Mouse (Mus musculus) large intestine, adult 2 months (tissue): Measurements from ENCODE around the gene Osbpl11. TPM values are rescaled to one million over a fixed set of nuclear protein-coding genes. Genes with fewer than 3 reads are reported as not detected.
"Not testable (repeated sequence)": the region's sequence is repeated elsewhere in the genome, so short reads cannot be mapped to it uniquely, and the experiment has no call there.

Source experiments
- DNase-seq: peaks from one replicate; pipeline ENCODE4 v3.0.0-alpha.2; 2012; ENCODE audit warnings: low read depth, low spot score
- WGBS: fragments of 180-500 bp; shearing (Covaris S2); methylation state at CpG from one replicate; pipeline ENCODE4 v1.1.7; 2018; 5-methylcytosine and 5-hydroxymethylcytosine counted together
- polyA plus RNA-seq: library from polyadenylated mRNA; depleted of rRNA; stranded (reverse); fragments of >200 nt; gene quantifications from 2 replicates; pipeline ENCODE4 v1.2.3, GENCODE M21; 2012; rRNA removed

Gene Osbpl11
- 8.2 and 11.2 TPM in 2 replicates for polyA plus RNA-seq

DNA sequence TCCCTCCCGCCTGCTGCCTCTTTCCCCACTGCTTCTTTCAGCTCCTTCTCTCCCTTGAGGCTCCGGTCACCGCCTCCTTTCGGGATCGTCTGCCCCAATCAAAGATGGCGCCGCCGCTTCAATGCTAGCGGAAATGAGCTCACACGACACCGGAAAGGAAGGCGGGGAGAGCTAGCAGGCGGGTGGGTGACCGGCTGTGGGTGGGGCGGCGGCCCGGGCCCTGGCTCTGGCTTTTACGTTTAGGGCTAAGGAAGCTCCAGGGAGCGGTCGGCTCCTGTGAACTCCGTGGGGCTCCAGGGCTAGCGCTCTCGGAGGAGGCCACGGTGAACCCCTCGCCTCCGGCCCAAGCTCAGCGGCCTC, at the start of gene Osbpl11:
Osbpl11 (plus strand) TSS at position 171 of the 360 bp plus-strand sequence.
- DNase-seq: peak; percentile 92
- WGBS: under 1% methylated on average over 27 of the region's 27 CpGs

DNA sequence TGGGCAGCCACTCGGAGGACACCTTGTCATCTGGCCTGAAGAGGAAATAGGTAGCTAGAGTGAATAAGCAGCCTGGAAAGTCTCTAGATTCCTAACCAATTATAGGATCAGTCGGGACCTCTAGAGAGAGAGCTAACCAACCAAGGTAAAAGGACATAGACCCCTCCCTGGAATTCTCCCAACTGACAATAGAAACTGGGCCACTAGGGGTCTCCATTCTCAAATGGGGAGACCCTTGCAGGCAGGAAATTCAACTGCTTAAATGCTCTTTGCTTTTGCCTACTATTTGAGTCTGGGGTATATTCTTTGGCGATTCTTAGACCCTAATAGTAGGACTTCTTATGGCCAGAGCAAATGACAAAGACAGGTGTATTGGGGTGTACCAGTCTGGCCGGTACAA, 49.7 kb upstream of the Osbpl11 start:
- DNase-seq: no peak
- 68% methylated on average over 4 of the region's 4 CpGs for WGBS

DNA sequence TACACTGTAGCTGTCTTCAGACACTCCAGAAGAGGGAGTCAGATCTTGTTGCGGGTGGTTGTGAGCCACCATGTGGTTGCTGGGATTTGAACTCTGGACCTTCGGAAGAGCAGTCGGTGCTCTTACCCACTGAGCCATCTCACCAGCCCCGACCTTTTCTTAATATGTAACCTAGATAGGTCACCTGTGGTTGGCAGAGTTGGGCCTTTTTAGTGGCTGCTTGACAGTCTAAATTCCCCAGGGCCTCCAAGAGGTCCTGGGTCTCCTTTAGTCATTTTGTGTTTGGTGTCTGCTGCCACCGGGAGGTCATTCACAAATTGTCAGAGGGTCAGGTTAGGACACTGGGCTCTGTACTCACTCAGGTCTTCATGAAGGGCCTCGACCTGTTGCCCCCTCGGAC, 45.8 kb upstream of the Osbpl11 start:
- WGBS: 74% methylated on average over 7 of the region's 7 CpGs
- not testable (repeated sequence) for DNase-seq

DNA sequence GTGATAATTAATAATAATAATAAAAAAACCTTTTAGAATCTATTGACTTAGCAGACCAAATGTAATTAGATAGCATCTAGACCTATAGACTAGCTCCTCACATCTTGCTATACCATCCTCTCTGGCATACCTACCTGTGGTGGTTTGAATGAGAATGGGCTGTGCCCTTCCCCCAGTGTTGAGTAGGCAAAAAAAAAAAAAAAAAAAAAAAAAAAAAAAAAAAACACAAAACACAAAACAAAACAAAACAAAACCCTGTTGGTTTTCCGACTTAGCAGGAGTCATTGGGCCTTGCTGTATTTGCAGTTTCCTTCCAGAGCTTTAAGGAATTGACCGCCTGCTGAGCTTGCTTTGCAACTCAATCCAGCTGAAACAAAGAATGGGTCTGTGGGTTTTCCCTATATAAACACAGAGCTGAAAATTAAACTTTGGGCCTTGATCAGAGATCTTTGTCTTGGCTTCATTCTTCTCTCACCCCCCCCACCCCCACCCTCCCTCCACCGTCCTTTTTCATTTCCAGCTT, 43.1 kb upstream of the Osbpl11 start:
- DNase-seq: no peak
- 82% methylated on average over 3 of the region's 3 CpGs for WGBS

DNA sequence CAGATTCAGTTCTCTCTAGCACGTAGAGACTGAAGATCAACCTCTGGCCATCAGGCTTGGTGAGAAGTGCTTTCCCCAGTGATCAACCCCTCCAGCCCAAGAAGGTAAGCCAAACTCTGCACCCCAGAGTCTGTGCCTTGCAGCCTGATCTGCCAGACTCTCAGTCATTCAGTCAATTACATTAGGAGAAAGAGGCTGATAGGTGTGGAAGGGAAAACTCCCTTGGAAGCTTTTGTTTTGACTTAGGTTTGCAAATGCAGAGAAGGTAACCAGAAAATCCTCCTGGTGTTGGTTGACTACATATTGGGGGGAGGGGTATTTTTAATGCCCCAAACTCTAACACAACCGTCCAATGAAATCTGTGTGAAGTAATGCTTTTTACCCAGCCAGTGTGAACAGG, 41.4 kb upstream of the Osbpl11 start:
- DNase-seq: no peak
- 64% methylated on average over 2 of the region's 2 CpGs for whole genome bisulfite sequencing

DNA sequence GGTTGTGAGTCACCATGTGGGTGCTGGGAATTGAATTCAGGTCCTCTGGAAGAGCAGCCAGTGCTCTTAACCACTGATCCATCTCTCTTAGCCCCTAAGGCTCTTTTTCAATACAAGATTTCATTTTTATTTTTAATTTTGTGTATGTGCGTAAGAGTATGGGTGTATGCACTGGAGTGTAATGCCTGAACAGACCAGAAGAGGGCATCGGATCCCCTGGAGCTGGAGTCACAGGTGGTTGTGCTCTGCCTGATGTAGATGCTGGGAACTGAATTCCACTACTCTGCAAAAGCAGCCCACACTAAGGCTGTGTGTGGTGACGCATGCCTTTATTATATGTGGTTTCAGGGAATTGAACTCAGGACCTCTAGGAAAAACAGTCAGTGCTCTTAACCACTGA, 38.7 kb upstream of the Osbpl11 start:
- no peak for DNase-seq
- WGBS: 97% methylated on average over 3 of the region's 3 CpGs

DNA sequence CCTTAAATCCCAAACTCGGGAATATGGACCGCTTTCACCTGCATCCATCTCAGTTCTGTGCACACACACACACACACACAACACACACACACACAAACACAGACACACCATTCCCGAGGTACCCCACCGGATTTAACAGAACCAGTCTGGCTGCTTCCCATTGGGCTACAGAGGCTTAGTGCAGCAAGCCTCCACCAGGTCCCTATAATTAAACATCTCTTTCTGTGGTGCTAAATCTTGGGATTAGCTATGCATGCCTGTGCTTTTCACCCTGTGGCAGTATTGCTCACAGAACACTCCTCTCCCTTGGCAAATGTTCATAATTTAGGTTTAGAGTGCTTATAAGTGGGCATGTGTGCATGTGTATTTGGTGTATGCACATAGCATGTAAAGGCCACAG, 36.7 kb upstream of the Osbpl11 start:
- 69% methylated on average over 4 of the region's 4 CpGs for WGBS
- no peak for DNase-seq

DNA sequence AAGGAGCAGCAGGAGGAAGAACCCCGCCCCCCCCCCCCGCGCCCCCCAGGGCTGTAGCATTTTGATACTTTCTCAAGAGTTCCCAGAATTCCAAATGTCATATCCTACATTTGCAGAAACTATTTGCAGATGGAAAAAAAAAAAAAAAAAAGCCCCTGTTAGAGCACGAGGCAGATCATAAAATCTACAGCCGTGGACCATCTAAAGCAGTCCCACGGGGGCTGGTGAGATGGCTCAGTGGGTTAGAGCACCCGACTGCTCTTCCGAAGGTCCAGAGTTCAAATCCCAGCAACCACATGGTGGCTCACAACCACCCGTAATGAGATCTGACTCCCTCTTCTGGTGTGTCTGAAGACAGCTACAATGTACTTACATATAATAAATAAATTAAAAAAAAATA, 34.0 kb upstream of the Osbpl11 start:
- DNase-seq: not testable (repeated sequence)
- 54% methylated on average over 9 of the region's 9 CpGs for WGBS

DNA sequence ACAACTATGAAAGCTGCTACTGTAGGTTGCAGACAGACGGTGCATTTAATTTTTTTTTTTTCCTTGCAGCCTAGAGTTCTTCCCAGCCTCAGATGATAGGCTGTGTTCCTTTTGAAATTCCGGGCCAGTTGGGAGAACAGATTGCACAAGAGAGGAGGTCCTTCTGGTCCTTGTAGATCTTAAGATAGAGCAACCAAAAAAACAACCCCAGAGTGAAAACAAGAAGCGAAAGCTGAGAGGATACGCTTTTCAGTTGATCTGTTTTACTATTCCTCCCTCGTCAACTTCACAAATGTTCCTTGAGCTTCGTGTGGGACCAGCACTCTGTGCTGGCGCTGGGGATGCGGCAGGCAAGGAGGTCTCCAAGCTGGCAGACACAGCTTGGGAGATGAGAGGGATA, 33.3 kb upstream of the Osbpl11 start:
- 67% methylated on average over 8 of the region's 8 CpGs for WGBS

DNA sequence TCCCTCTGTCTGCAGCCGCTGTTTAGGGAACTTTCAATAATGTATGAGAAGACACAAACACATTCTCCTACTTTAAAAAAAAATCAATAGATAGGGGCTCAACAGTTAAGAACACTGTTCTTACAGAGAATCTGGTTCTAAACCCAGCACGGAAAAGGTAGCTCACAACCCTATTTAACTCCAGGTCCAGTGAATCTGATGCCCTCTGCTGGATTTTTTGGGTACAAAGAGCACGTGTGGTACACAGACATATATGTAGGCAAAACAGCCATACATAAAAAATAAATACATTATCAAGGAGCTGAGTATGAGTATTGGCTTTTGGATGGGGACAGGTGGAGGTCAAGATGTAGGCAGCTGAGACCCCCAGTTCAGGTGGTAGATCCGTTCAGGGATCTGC, 29.9 kb upstream of the Osbpl11 start:
- DNase-seq: no peak
- WGBS: 47% methylated on average over 4 of the region's 4 CpGs

More for the DNA sequence above, 33.3 kb upstream of the Osbpl11 start:
- DNase-seq: no peak

DNA sequence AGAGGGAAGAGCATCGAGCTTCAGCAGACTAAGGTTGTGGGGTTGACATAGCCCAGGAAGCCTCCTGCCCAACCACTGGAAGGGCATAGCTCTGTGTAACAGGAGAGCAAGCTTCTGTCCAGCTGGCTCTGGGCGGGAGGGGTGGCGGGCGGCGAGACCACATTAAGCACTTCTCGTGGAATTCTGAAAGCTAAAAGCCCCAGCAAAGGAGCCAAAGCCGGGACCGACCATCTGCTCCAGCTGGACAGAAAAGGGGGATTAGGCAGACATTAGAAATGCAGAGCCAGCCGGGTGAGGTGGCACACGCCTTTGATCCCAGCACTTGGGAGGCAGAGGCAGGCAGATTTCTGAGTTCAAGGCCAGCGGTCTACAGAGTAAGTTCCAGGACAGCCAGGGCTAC, 26.9 kb upstream of the Osbpl11 start:
- WGBS: 89% methylated on average over 11 of the region's 11 CpGs

DNA sequence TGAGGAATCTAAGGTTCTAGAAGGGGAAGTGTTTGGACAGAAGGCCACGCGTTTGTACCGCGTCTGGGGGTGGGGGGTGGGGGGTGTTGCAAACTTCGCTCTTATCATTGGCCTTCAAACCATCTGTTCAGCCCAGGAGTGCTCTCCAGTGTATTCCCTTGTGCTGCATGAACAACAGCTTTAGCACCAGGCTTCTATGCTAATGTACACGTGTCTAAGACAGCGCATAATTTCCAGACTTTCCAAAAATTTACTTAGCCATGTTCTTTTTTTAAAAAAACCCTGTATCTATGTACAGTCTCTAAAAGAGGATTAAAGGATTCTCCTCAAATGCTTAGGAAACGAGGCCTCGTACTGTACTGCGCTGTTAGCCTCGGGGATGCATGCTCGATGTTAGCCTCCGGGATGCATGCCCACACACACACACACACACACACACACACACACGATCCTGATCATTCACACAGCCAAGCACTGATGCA, 26.2 kb upstream of the Osbpl11 start:
- WGBS: 90% methylated on average over 14 of the region's 14 CpGs
- DNase-seq: no peak

More for the DNA sequence above, 26.9 kb upstream of the Osbpl11 start:
- no peak for DNase-seq

DNA sequence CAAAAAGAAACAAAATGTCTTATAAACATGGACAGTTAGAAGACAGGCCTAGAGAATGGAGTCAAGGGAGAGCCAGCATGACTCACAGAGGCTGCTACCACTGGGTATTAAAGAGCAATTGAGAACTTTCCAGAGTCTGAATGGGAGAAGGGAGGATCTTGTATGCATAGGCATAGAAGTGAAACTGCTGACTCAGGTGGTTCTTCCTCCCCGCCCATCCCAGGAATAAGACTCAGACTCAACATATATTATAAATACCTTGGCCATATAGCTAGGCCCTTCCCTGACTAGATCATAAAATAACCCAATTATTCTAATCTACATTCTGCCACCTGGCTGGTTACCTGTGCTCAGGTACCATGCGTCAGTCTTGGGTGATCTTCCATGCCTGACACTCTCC, 25.5 kb upstream of the Osbpl11 start:
- DNase-seq: no peak
- 86% methylated on average over 2 of the region's 2 CpGs for WGBS

DNA sequence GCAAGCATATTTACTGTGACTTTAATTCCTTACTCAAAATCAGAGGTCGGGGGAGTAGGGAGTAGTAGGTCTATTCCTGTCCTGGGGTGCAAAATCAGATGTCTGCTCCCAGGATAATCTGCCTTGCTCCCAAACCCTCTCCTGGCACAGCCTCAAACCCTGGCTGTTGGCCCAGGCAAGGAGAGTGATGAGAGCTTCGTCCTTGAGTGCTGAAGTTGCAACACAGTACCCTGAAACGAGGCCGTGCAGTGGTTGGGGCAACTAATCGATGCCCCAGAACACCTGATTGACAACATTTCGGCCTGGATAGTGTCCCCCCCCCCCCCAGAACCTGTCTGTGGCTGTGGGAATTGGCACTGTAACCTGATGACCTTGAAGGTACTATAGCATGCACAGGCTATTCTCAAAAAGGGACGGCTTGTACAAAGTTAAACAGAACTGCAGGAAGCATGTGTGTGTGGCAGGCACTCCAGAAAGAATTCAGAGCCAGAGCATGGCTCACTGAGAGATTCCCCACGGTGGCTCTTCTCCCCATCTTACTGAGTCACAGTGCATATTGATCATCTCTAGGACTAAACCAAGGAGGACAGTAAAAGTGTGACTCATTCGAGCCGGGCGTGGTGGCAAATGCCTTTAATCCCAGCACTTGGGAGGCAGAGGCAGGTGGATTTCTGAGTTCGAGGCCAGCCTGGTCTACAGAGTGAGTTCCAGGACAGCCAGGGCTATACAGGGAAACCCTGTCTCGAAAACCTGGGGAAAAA, 21.4 kb upstream of the Osbpl11 start:
- 58% methylated on average over 13 of the region's 13 CpGs for WGBS
- DNase-seq: no peak

DNA sequence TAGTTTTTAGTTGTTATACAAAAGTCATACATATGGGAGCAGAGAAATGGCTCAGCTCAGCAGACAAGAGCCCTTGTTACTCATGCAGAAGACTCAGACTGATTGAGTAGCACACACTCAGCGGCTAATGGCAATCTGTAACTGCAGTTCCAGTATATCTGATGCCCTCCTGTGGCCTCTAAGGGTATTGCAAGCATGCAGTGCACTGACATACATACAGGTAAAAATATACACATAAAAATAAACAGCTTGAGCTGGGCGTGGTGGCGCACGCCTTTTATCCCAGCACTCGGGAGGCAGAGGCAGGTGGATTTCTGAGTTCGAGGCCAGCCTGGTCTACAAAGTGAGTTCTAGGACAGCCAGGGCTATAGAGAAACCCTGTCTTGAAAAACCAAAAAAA, 18.6 kb upstream of the Osbpl11 start:
- DNase-seq: not testable (repeated sequence)
- WGBS: 67% methylated on average over 6 of the region's 6 CpGs

DNA sequence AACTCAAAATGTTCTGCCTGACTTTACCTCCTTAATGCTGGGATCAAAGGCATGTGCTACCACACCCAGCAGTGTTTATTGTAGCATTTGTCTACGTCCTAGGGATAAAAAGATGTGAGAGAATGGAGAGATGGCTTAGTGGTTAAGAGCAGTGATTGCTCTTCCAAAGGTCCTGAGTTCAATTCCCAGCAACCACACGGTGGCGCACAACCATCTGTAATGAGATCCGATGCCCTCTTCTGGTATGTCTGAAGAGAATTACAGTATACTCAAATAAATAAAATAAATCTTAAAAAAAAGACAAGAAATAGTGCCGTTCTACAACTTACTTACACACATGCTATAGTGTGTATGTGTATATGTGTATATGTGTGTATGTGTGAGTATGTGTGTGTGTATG, 17.3 kb upstream of the Osbpl11 start:
- DNase-seq: no peak
- WGBS: 38% methylated on average over 5 of the region's 5 CpGs

DNA sequence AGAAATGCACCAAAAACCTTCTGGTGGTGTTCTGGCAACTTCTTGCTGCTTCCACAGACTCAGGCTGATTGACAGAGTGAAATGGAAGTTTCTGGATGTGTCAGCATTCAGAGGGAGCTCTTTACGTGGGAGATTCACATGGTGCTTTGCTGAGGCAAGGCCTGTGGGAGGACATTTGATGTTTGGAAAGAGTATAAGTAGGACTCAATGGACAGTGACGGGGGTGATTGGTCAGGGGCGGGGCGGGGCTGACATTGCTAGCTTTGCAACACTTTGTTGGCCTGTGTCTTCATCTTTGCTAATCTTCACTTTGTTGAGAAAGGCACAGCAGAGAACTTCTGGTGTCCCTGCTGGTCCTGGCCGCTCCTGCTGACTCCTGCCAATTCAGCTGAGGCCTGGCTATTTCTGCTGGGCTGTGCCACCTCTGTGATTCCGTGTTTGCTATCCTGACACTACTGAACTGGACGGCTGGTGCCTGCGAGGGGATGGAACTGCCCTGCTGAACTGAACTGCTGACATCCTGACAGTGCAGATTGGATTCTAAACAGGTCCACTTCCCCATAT, 15.3 kb upstream of the Osbpl11 start:
- 84% methylated on average over 8 of the region's 8 CpGs for WGBS

DNA sequence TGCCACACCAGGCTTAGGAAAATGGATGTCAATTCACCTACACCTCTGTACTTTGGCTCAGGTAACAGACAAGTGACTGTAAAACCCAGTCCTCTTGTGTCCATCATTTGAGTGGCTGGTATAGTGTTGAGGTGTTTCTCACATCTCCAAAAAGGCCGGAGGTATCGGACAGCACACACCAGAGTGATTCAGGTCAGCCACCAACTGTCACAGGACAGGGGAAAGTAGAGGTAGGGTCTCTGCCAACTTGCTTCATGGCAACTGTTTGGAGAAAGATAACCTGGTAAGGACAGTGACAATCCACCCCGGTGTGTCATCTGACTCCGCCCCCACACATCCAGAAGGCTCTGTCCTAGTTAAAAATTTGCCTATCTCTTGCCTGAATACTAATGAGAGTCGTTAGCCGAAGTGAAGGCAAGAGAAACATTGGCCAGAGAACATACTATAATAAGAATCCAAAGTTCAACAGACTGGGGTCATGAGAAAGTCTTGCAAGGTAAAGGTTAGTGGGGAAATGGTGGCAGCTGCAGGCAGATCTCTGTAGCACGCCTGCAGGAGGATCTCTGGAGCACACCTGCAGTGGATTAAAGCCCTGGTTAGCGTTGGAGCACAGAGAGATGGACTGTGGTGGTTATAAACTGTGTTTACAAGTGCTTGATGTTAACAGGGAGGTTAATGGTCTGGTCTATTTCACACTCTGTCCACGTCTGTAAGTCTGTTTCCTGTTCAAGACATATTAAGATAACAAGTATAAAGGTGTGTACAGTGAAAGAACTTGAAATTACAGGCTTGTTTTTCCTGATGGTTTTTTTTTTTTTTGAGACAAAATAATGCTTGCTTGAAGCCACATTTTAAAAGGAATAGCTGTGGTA, 13.9 kb upstream of the Osbpl11 start:
- DNase-seq: no peak
- WGBS: 35% methylated on average over 9 of the region's 9 CpGs

More for the DNA sequence above, 15.3 kb upstream of the Osbpl11 start:
- no peak for DNase-seq

DNA sequence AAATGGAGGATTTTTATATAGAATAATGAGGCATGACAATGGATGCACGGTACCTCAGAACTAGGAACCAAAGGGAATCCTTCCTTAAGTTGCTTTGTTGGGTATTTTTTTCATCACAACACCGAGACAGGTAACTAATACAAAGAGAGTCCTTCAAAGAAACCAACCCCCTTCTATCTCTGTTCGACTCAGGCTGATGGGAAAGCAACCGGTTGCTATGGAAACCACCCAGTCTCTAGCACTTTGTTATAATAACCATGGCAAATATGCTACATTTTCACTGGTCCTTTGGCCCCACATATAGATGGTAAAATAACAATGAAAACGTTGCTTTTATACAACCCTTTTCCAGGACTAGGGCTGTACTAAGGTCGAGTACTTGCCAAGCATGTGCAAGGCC, 13.1 kb upstream of the Osbpl11 start:
- WGBS: 81% methylated on average over 6 of the region's 6 CpGs
- DNase-seq: no peak

DNA sequence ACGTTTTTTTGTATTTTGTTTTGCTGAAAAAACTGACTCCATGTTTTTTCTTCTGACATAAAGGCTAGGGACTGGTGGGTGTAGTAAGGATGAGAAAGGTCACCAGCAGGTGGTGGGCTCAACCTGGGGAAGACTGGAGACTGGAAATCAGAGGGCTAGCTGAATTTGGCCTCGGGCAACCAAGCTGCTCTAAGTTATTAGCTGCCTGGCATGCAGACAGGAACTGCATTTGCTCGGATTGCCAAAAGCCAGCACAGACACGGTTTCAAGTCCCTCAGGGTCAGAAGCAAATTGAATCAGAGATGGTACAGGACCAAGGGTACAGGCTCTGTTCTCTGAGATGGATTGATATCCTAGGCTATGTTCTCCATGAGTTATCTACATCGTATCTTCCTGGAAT, 11.7 kb upstream of the Osbpl11 start:
- no peak for DNase-seq
- WGBS: 79% methylated on average over 5 of the region's 5 CpGs
